Mouse (Mus musculus) heart, postnatal 36 days (tissue): Measurements from ENCODE around the gene Gm20388. TPM values are rescaled to one million over a fixed set of nuclear protein-coding genes. Genes with fewer than 3 reads are reported as not detected.
"Not testable (repeated sequence)": the region's sequence is repeated elsewhere in the genome, so short reads cannot be mapped to it uniquely, and the experiment has no call there.

ENCODE experiments used
- DNase-seq, 2 experiments: peaks; one replicate each; pipeline ENCODE4 v3.0.0; 2021 to 2022
- intact Hi-C: fragments of 180-260 bp; cut with DNase I; formaldehyde crosslinking; loops from one replicate; pipeline ENCODE4 v1.15.1; 2025
- total RNA-seq, 2 experiments: library from RNA; stranded (reverse); gene quantifications; 2 replicates each; pipeline ENCODE4 v1.2.3; 2021

Gm20388 gene
- total RNA-seq, 2 experiments from 2014 or later: 3.5 to 4.9 TPM

- intact Hi-C loops: no loop called here
- DNase-seq: no peak
These were observed 1669.8 kb downstream of the Gm20388 start for GRCm38 (mm10) chr8:121580465-121580864.

- DNase-seq: no peak
These were observed 1673.0 kb downstream of the Gm20388 start for GRCm38 (mm10) chr8:121583653-121584052.

GRCm38 (mm10) chr8:121584730-121585129 lies 1674.1 kb downstream of the Gm20388 start:
- intact Hi-C loops: no loop called here
- no peak for DNase-seq

More at GRCm38 (mm10) chr8:121583653-121584052, 1673.0 kb downstream of the Gm20388 start:
- intact Hi-C loops: no loop called here

GRCm38 (mm10) chr8:121585159-121585825 lies 1674.7 kb downstream of the Gm20388 start:
- intact Hi-C loops: no loop called here
- peak; percentile 100 for DNase-seq

- intact Hi-C loops: no loop called here
- DNase-seq: no peak
These were observed 1678.1 kb downstream of the Gm20388 start for GRCm38 (mm10) chr8:121588750-121589149.

- DNase-seq: no peak
- intact Hi-C loops: no loop called here
These were observed 1678.6 kb downstream of the Gm20388 start for GRCm38 (mm10) chr8:121589205-121589726.

GRCm38 (mm10) chr8:121590203-121591177 lies 1679.8 kb downstream of the Gm20388 start, which contains the start of gene Map1lc3b:
TSS of gene Map1lc3b (plus strand) at chr8:121590361.
- intact Hi-C loops: loop anchor here (2.0 to 5.0 kb wide), 2 partner anchors 44 to 473 kb away; partner anchors contain the start of gene Foxc2
- DNase-seq: peak; percentile 99

- intact Hi-C loops: loop anchor here (2.0 to 5.0 kb wide), 2 partner anchors 45 to 474 kb away; partner anchors contain the start of gene Foxc2
- peak in 1 of 2 experiments; percentile 56 for DNase-seq
These were observed 1680.8 kb downstream of the Gm20388 start for GRCm38 (mm10) chr8:121591178-121592066.

GRCm38 (mm10) chr8:121593293-121593692 lies 1682.7 kb downstream of the Gm20388 start:
- intact Hi-C loops: loop anchor here (5.0 kb wide), 1 partner anchor 476 kb away; the partner anchor contains the start of gene Foxc2
- no peak for DNase-seq

- no peak for DNase-seq
- intact Hi-C loops: loop anchor here (5.0 kb wide), 1 partner anchor 477 kb away; the partner anchor contains the start of gene Foxc2
These were observed 1683.3 kb downstream of the Gm20388 start for GRCm38 (mm10) chr8:121593983-121594382.

GRCm38 (mm10) chr8:121597492-121597891 lies 1686.9 kb downstream of the Gm20388 start:
- DNase-seq, intact Hi-C loops: not testable (repeated sequence)

GRCm38 (mm10) chr8:121598190-121598589 lies 1687.5 kb downstream of the Gm20388 start:
- DNase-seq: no peak
- intact Hi-C loops: loop anchor here (2.0 kb wide), 1 partner anchor 51 kb away; no protein-coding TSS in a partner anchor

- peak; percentile 79 to 81 for DNase-seq
- intact Hi-C loops: loop anchor here (2.0 kb wide), 1 partner anchor 52 kb away; no protein-coding TSS in a partner anchor
These were observed 1688.3 kb downstream of the Gm20388 start for GRCm38 (mm10) chr8:121598892-121599291.

GRCm38 (mm10) chr8:121599842-121600241 lies 1689.2 kb downstream of the Gm20388 start:
- intact Hi-C loops: loop anchor here (2.0 kb wide), 1 partner anchor 53 kb away; no protein-coding TSS in a partner anchor

GRCm38 (mm10) chr8:121602411-121602810 lies 1691.8 kb downstream of the Gm20388 start:
- DNase-seq: no peak
- intact Hi-C loops: no loop called here

More at GRCm38 (mm10) chr8:121599842-121600241, 1689.2 kb downstream of the Gm20388 start:
- no peak for DNase-seq

GRCm38 (mm10) chr8:121602860-121603259 lies 1692.2 kb downstream of the Gm20388 start:
- intact Hi-C loops: loop anchor here (1.0 kb wide), 1 partner anchor 82 kb away; no protein-coding TSS in a partner anchor
- peak; percentile 71 to 74 for DNase-seq

- no peak for DNase-seq
These were observed 1693.2 kb downstream of the Gm20388 start for GRCm38 (mm10) chr8:121603801-121604200.

GRCm38 (mm10) chr8:121607661-121608060 lies 1697.0 kb downstream of the Gm20388 start:
- no peak for DNase-seq
- intact Hi-C loops: loop anchor here (2.0 kb wide), 2 partner anchors 15 to 43 kb away; no protein-coding TSS in a partner anchor

More at GRCm38 (mm10) chr8:121603801-121604200, 1693.2 kb downstream of the Gm20388 start:
- intact Hi-C loops: loop anchor here (1.0 kb wide), 1 partner anchor 82 kb away; no protein-coding TSS in a partner anchor

- intact Hi-C loops: loop anchor here (2.0 kb wide), 2 partner anchors 14 to 42 kb away; no protein-coding TSS in a partner anchor
- no peak for DNase-seq
These were observed 1698.6 kb downstream of the Gm20388 start for GRCm38 (mm10) chr8:121609251-121609650.
